Mouse (Mus musculus): ENCODE measurements around the gene Gm5901.

Gene Gm5901

GRCm38 (mm10) chr7:105406322-105406721 is 31.5 kb downstream of the Gm5901 start:
- DNase-seq (ENCODE audit: low read depth), result no peak

- DNase-seq (ENCODE audit: low read depth), result peak; percentile 37
These were observed 37.2 kb downstream of the Gm5901 start for GRCm38 (mm10) chr7:105411874-105412632.

- DNase-seq (ENCODE audit: low read depth), result no peak
These were observed 39.5 kb downstream of the Gm5901 start for GRCm38 (mm10) chr7:105414385-105414784.

GRCm38 (mm10) chr7:105416529-105416928 is 41.7 kb downstream of the Gm5901 start:
- DNase-seq (ENCODE audit: low read depth), result no peak

- DNase-seq (ENCODE audit: low read depth), result no peak
These were observed 43.3 kb downstream of the Gm5901 start for GRCm38 (mm10) chr7:105418106-105418505.

GRCm38 (mm10) chr7:105420903-105421302 is 46.1 kb downstream of the Gm5901 start:
- DNase-seq (ENCODE audit: low read depth), result no peak

- no peak for DNase-seq (ENCODE audit: low read depth)
These were observed 49.5 kb downstream of the Gm5901 start for GRCm38 (mm10) chr7:105424368-105424767.

GRCm38 (mm10) chr7:105425424-105426043 is 50.7 kb downstream of the Gm5901 start, which contains the start of gene Cckbr:
Cckbr (plus strand) TSS chr7:105425731.
- no peak for DNase-seq (ENCODE audit: low read depth)

GRCm38 (mm10) chr7:105426051-105426450 is 51.2 kb downstream of the Gm5901 start:
- DNase-seq (ENCODE audit: low read depth), result no peak

Measured in c-Kit-positive CD71-negative TER-119-negative erythroid progenitor cells, embryonic 14.5 days (primary cell).